Mouse (Mus musculus): ENCODE results near the gene Prrt1. TPM values are rescaled to one million over a fixed set of nuclear protein-coding genes. Genes with fewer than 3 reads are reported as not detected.

The Prrt1 gene
- polyA plus RNA-seq (2011; ENCODE audit: insufficient read depth, insufficient read length, low read depth, missing spikeins) = not detected in 2 replicates

GRCm38 (mm10) chr17:34629221-34629751 lies at the start of gene Prrt1:
TSS of gene Prrt1 (plus strand) at chr17:34629533.
- Histone ChIP-seq H3K27ac (ENCODE audit: insufficient read depth, low read length) (no peak within 1 kb of the TSS), H3K9ac (ENCODE audit: low read depth, poor library complexity, severe bottlenecking) (0 out of 2 replicates have a peak within 1 kb of the TSS, but pooled peaks have one; percentile 73)

GRCm38 (mm10) chr17:34582528-34582927 lies 46.8 kb upstream of the Prrt1 start:
- Histone ChIP-seq H3K27ac (ENCODE audit: insufficient read depth, low read length) (no peak overlapping the region), H3K9me3 (replicated peaks; ENCODE audit: control insufficient read depth, insufficient read depth, low read length, poor library complexity, severe bottlenecking) (no peaks in the 10 kb centered on the region), H3K4me3 (ENCODE audit: low read depth, low read length) (no peak overlapping the region), H3K9ac (ENCODE audit: low read depth, poor library complexity, severe bottlenecking) (no peak overlapping the region), H3K4me1 (ENCODE audit: control insufficient read depth, insufficient read depth, low read length) (no peaks in the 10 kb centered on the region), H3K36me3 (ENCODE audit: control insufficient read depth, insufficient read depth, low read length, poor library complexity, severe bottlenecking) (no peaks in the 10 kb centered on the region), H3K27me3 (ENCODE audit: control insufficient read depth, insufficient read depth, low read length, poor library complexity, severe bottlenecking) (no peaks in the 10 kb centered on the region)
- TF ChIP-seq EP300 (IDR thresholded peaks at IDR 0.05; ENCODE audit: insufficient read depth, low read depth, low read length) = no peak
- no peak for TF ChIP-seq POLR2A (IDR thresholded peaks at IDR 0.05; ENCODE audit: insufficient read depth, low read length)
- TF ChIP-seq CTCF (IDR thresholded peaks at IDR 0.05; ENCODE audit: low read depth, low read length) = no peak

More at GRCm38 (mm10) chr17:34629221-34629751, at the start of gene Prrt1:
- H3K27me3 ChIP-seq (ENCODE audit: control insufficient read depth, insufficient read depth, low read length, poor library complexity, severe bottlenecking) = peaks cover 4% of the 10 kb centered on the region; the same call in 1 of the 2 replicates
- no peaks in the 10 kb centered on the region for H3K36me3 ChIP-seq (ENCODE audit: control insufficient read depth, insufficient read depth, low read length, poor library complexity, severe bottlenecking)
- H3K4me3 ChIP-seq (ENCODE audit: low read depth, low read length) = no peak within 1 kb of the TSS
- no peaks in the 10 kb centered on the region for H3K9me3 ChIP-seq (replicated peaks; ENCODE audit: control insufficient read depth, insufficient read depth, low read length, poor library complexity, severe bottlenecking)
- peaks cover 1% of the 10 kb centered on the region for H3K4me1 ChIP-seq (ENCODE audit: control insufficient read depth, insufficient read depth, low read length)
- TF ChIP-seq POLR2A (IDR thresholded peaks at IDR 0.05; ENCODE audit: insufficient read depth, low read length) (no peak), EP300 (IDR thresholded peaks at IDR 0.05; ENCODE audit: insufficient read depth, low read depth, low read length) (no peak), CTCF (IDR thresholded peaks at IDR 0.05; ENCODE audit: low read depth, low read length) (no peak)

GRCm38 (mm10) chr17:34583397-34583796 lies 45.9 kb upstream of the Prrt1 start:
- no peak overlapping the region for H3K9ac ChIP-seq (ENCODE audit: low read depth, poor library complexity, severe bottlenecking)
- no peak overlapping the region for H3K27ac ChIP-seq (ENCODE audit: insufficient read depth, low read length)
- no peaks in the 10 kb centered on the region for H3K36me3 ChIP-seq (ENCODE audit: control insufficient read depth, insufficient read depth, low read length, poor library complexity, severe bottlenecking)
- H3K4me1 ChIP-seq (ENCODE audit: control insufficient read depth, insufficient read depth, low read length) = peaks cover 2% of the 10 kb centered on the region
- no peaks in the 10 kb centered on the region for H3K9me3 ChIP-seq (replicated peaks; ENCODE audit: control insufficient read depth, insufficient read depth, low read length, poor library complexity, severe bottlenecking)
- TF ChIP-seq POLR2A (IDR thresholded peaks at IDR 0.05; ENCODE audit: insufficient read depth, low read length) = no peak
- no peak for TF ChIP-seq CTCF (IDR thresholded peaks at IDR 0.05; ENCODE audit: low read depth, low read length)
- no peak for TF ChIP-seq EP300 (IDR thresholded peaks at IDR 0.05; ENCODE audit: insufficient read depth, low read depth, low read length)
- no peaks in the 10 kb centered on the region for H3K27me3 ChIP-seq (ENCODE audit: control insufficient read depth, insufficient read depth, low read length, poor library complexity, severe bottlenecking)
- H3K4me3 ChIP-seq (ENCODE audit: low read depth, low read length) = no peak overlapping the region

- no peak overlapping the region for H3K4me3 ChIP-seq (ENCODE audit: low read depth, low read length)
- no peaks in the 10 kb centered on the region for H3K9me3 ChIP-seq (replicated peaks; ENCODE audit: control insufficient read depth, insufficient read depth, low read length, poor library complexity, severe bottlenecking)
- TF ChIP-seq CTCF (IDR thresholded peaks at IDR 0.05; ENCODE audit: low read depth, low read length) (no peak), POLR2A (IDR thresholded peaks at IDR 0.05; ENCODE audit: insufficient read depth, low read length) (no peak), EP300 (IDR thresholded peaks at IDR 0.05; ENCODE audit: insufficient read depth, low read depth, low read length) (no peak)
- H3K27me3 ChIP-seq (ENCODE audit: control insufficient read depth, insufficient read depth, low read length, poor library complexity, severe bottlenecking) = no peaks in the 10 kb centered on the region
- no peaks in the 10 kb centered on the region for H3K36me3 ChIP-seq (ENCODE audit: control insufficient read depth, insufficient read depth, low read length, poor library complexity, severe bottlenecking)
- H3K4me1 ChIP-seq (ENCODE audit: control insufficient read depth, insufficient read depth, low read length) = peaks cover 4% of the 10 kb centered on the region
- H3K9ac ChIP-seq (ENCODE audit: low read depth, poor library complexity, severe bottlenecking) = no peak overlapping the region
- H3K27ac ChIP-seq (ENCODE audit: insufficient read depth, low read length) = no peak overlapping the region
Observed at GRCm38 (mm10) chr17:34583819-34584218, 45.5 kb upstream of the Prrt1 start.

- TF ChIP-seq CTCF (IDR thresholded peaks at IDR 0.05; ENCODE audit: low read depth, low read length) = no peak
- no peak for TF ChIP-seq POLR2A (IDR thresholded peaks at IDR 0.05; ENCODE audit: insufficient read depth, low read length)
- no peak for TF ChIP-seq EP300 (IDR thresholded peaks at IDR 0.05; ENCODE audit: insufficient read depth, low read depth, low read length)
- H3K4me3 ChIP-seq (ENCODE audit: low read depth, low read length) = no peak overlapping the region
- no peaks in the 10 kb centered on the region for H3K36me3 ChIP-seq (ENCODE audit: control insufficient read depth, insufficient read depth, low read length, poor library complexity, severe bottlenecking)
- H3K9me3 ChIP-seq (replicated peaks; ENCODE audit: control insufficient read depth, insufficient read depth, low read length, poor library complexity, severe bottlenecking) = no peaks in the 10 kb centered on the region
- peaks cover 6% of the 10 kb centered on the region for H3K4me1 ChIP-seq (ENCODE audit: control insufficient read depth, insufficient read depth, low read length)
- H3K27me3 ChIP-seq (ENCODE audit: control insufficient read depth, insufficient read depth, low read length, poor library complexity, severe bottlenecking) = no peaks in the 10 kb centered on the region
- no peak overlapping the region for H3K27ac ChIP-seq (ENCODE audit: insufficient read depth, low read length)
- no peak overlapping the region for H3K9ac ChIP-seq (ENCODE audit: low read depth, poor library complexity, severe bottlenecking)
Observed at GRCm38 (mm10) chr17:34585121-34585520, 44.2 kb upstream of the Prrt1 start.

Measured in ES-Bruce4 (cell line).